Mouse (Mus musculus) limb, embryonic 15.5 days (tissue): ENCODE results near the gene Ccdc126. TPM values are rescaled to one million over a fixed set of nuclear protein-coding genes. Genes with fewer than 3 reads are reported as not detected.

ENCODE experiments used
- ATAC-seq: fragments of 200-750 bp; cut with Nextera tagmentation; 2 replicates; pipeline ENCODE4 v1.8.0; 2017; ENCODE audit warnings: low read depth, moderate TSS enrichment; ENCODE audit not compliant: insufficient number of reproducible peaks, low FRiP score, low TSS enrichment
- H3K27ac ChIP-seq: fragments of 300-500 bp; sonication (generic); 2 replicates; pipeline ENCODE4 v1.5.1; 2015; ENCODE audit warnings: moderate library complexity, mild to moderate bottlenecking, inconsistent platforms
- H3K27me3 ChIP-seq: fragments of 300-500 bp; sonication (generic); 2 replicates; pipeline ENCODE4 v1.6.1; 2015; ENCODE audit warnings: inconsistent platforms
- H3K36me3 ChIP-seq: fragments of 300-500 bp; sonication (generic); 2 replicates; pipeline ENCODE4 v1.6.1; 2015; ENCODE audit warnings: inconsistent platforms
- H3K4me1 ChIP-seq: fragments of 300-500 bp; sonication (generic); 2 replicates; pipeline ENCODE4 v1.6.1; 2015; ENCODE audit warnings: inconsistent platforms
- H3K4me2 ChIP-seq: fragments of 300-500 bp; sonication (generic); 2 replicates; pipeline ENCODE4 v1.6.1; 2015; ENCODE audit warnings: mild to moderate bottlenecking, inconsistent platforms
- H3K4me3 ChIP-seq: fragments of 300-500 bp; sonication (generic); 2 replicates; pipeline ENCODE4 v1.5.1; 2015; ENCODE audit warnings: mild to moderate bottlenecking, inconsistent platforms
- H3K9ac ChIP-seq: fragments of 300-500 bp; sonication (generic); 2 replicates; pipeline ENCODE4 v1.6.1; 2015; ENCODE audit warnings: inconsistent platforms
- H3K9me3 ChIP-seq: fragments of 300-500 bp; sonication (generic); 2 replicates; pipeline ENCODE4 v1.6.1; 2016; ENCODE audit warnings: inconsistent platforms
- WGBS: fragments of 180-500 bp; shearing (Covaris S2); methylation state at CpG from one replicate; pipeline ENCODE4 v1.1.7; 2015; 5-methylcytosine and 5-hydroxymethylcytosine counted together
- polyA plus RNA-seq: library from polyadenylated mRNA; unstranded; fragments of >200 nt; fragmentation: Nextera tagmentation; extraction: Ambion mirVana; gene quantifications from 2 replicates; pipeline ENCODE4 v1.2.1, GENCODE M21; 2015

The Ccdc126 gene
- polyA plus RNA-seq, 1 experiment from 2014 or later = 11.0 TPM

DNA sequence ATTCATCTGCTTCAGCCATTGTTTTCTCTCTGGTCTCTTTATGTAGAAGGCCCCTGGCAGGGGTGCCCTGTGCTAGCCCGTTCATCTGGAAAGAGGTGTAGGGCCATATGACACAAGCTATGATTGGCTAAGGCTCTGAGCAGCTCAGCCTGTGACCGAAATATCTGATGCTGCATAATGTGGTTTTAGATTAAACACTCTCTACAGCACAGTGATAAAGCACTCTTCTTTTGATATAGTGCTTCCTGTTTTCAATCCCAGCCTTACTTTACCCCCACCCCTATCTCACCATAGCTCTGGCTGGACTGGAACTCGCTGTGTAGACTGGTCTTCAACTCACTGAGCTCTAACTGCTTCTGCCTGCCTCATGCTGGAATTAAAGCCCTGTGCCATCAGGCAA, 2.3 kb downstream of the Ccdc126 start:
- H3K4me3 ChIP-seq = no peak overlapping the region

DNA sequence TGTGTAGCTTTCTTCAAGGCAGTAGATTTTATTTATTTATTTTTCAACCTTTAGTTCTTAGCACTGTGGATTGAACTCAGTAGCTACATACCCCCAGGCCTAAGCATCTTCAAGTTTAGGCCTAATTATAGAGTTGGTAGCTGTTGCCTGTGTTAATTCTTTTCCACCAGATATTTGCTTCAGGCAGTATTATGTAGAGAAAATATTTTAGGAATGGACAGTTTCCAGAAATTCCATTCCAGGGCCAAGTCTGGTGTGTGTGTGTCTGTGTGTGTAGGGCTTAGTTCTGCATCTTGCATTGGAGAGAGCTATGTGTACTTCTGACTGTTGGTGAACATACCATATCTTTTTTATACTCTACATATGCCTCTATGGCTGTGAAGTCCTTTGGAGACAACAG, 3.0 kb downstream of the Ccdc126 start:
- peak overlapping the region; percentile 54 for H3K27ac ChIP-seq
- H3K4me3 ChIP-seq = no peak overlapping the region
- no peak for ATAC-seq

More for the DNA sequence above, 2.3 kb downstream of the Ccdc126 start:
- no peak overlapping the region for H3K27ac ChIP-seq
- H3K36me3 ChIP-seq = no peaks in the 10 kb centered on the region
- 79% methylated on average over 3 of the region's 3 CpGs for WGBS
- no peaks in the 10 kb centered on the region for H3K27me3 ChIP-seq
- no peak overlapping the region for H3K4me2 ChIP-seq
- H3K4me1 ChIP-seq = peaks cover 9% of the 10 kb centered on the region
- no peak overlapping the region for H3K9ac ChIP-seq
- no peak for ATAC-seq
- H3K9me3 ChIP-seq = no peaks in the 10 kb centered on the region

GRCm38 (mm10) chr6:49322986-49323385, 3.9 kb downstream of the Ccdc126 start:
- Histone ChIP-seq H3K27me3 (no peaks in the 10 kb centered on the region), H3K9ac (no peak overlapping the region), H3K9me3 (no peaks in the 10 kb centered on the region), H3K4me2 (no peak overlapping the region), H3K4me3 (no peak overlapping the region), H3K36me3 (no peaks in the 10 kb centered on the region), H3K27ac (no peak overlapping the region), H3K4me1 (peaks cover 9% of the 10 kb centered on the region)
- 57% methylated on average over 2 of the region's 2 CpGs for WGBS
- no peak for ATAC-seq

More for the DNA sequence above, 3.0 kb downstream of the Ccdc126 start:
- H3K4me1 ChIP-seq = peaks cover 9% of the 10 kb centered on the region
- H3K27me3 ChIP-seq = no peaks in the 10 kb centered on the region
- no peak overlapping the region for H3K9ac ChIP-seq
- H3K9me3 ChIP-seq = no peaks in the 10 kb centered on the region
- no peak overlapping the region for H3K4me2 ChIP-seq
- no peaks in the 10 kb centered on the region for H3K36me3 ChIP-seq

GRCm38 (mm10) chr6:49324528-49324927, 5.5 kb downstream of the Ccdc126 start:
- Histone ChIP-seq H3K9ac (no peak overlapping the region), H3K4me1 (peaks cover 9% of the 10 kb centered on the region), H3K36me3 (no peaks in the 10 kb centered on the region), H3K9me3 (no peaks in the 10 kb centered on the region), H3K27ac (no peak overlapping the region), H3K4me3 (no peak overlapping the region), H3K27me3 (no peaks in the 10 kb centered on the region), H3K4me2 (no peak overlapping the region)
- WGBS = 74% methylated on average over 2 of the region's 2 CpGs
- ATAC-seq = no peak

DNA sequence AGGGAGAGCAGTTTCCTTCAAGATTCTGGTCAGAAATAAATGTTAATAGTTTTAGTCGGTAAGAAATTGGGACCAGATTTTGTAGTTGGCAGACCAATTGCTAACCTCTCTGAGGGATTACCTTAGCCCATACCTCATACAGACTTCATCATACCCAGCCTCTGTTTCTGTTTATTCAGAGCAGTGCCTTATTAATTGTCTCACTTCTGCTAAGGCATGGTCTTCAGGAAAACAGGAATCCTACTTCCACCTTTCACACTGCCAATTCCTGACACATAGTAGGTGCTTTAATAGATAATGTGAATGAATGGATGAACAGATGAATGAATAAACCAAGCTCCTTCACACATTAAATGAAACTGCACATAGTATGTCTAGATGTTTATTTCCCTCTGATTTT, 6.2 kb downstream of the Ccdc126 start:
- Histone ChIP-seq H3K36me3 (no peaks in the 10 kb centered on the region), H3K4me3 (no peak overlapping the region), H3K4me1 (peaks cover 4% of the 10 kb centered on the region), H3K9ac (no peak overlapping the region), H3K9me3 (no peaks in the 10 kb centered on the region), H3K4me2 (no peak overlapping the region), H3K27ac (no peak overlapping the region), H3K27me3 (no peaks in the 10 kb centered on the region)
- 25% methylated on average over 1 of the region's 1 CpGs for WGBS
- ATAC-seq = no peak

DNA sequence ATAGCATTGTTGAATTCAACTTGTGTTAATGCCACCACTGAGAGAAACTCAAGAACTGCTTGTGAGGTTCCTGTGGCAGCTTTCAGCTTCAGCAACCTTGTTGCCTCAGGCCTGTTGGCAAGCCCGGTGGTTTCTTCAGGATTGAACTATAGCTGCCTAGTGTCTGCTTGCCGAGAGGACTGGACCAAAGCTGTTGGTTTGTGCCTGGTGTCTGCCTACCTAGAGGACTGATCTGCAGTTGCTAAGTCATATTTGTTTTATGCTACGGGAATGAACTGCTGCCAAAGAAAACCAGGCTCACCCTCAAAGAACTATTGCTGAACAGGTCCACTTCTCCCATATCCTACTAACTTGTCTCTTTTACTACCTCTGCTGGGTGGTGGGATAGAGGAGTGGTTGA, 7.8 kb downstream of the Ccdc126 start:
- Histone ChIP-seq H3K4me2 (no peak overlapping the region), H3K4me1 (peaks cover 3% of the 10 kb centered on the region), H3K27ac (no peak overlapping the region), H3K9me3 (no peaks in the 10 kb centered on the region), H3K9ac (no peak overlapping the region), H3K4me3 (no peak overlapping the region), H3K36me3 (no peaks in the 10 kb centered on the region), H3K27me3 (no peaks in the 10 kb centered on the region)
- WGBS = 77% methylated on average over 3 of the region's 3 CpGs
- ATAC-seq = no peak

DNA sequence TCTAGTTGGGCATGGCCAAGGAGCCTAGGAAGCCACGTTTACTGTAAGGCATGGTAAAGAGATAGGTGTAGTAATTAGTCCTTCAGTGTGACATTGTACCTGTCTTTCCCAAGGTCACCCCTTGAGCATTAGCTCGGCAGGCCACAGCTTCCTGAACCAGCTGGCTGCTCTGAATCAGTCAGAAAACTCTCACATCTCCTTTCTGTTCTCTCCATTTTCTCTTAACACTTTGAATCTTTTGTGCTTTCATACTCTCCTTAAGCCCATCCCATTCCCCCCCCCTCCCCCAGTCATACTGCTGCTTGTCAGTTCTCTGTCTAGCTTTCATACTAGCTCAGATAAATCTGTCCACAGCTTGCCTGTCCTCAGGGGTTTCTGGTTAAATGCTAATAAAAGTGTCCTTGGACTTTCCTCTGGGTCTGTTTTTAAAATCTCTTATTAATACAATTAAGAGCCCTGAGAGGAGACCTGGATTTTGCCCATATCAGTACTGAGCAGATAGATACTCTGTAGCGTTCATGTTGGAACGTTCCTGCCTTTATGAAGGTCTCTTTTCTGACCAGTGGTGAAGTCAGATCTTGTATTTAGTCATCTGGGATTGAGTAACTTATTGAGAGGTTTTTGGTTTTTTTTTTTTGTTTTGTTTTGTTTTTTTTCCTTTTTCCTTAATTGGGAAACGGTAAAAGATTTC, 12.4 kb downstream of the Ccdc126 start:
- Histone ChIP-seq H3K9me3 (no peaks in the 10 kb centered on the region), H3K27me3 (no peaks in the 10 kb centered on the region), H3K4me3 (no peak overlapping the region), H3K4me2 (no peak overlapping the region), H3K36me3 (peaks cover 8% of the 10 kb centered on the region), H3K9ac (no peak overlapping the region), H3K27ac (no peak overlapping the region), H3K4me1 (no peaks in the 10 kb centered on the region)
- ATAC-seq = no peak
- 56% methylated on average over 5 of the region's 5 CpGs for WGBS

DNA sequence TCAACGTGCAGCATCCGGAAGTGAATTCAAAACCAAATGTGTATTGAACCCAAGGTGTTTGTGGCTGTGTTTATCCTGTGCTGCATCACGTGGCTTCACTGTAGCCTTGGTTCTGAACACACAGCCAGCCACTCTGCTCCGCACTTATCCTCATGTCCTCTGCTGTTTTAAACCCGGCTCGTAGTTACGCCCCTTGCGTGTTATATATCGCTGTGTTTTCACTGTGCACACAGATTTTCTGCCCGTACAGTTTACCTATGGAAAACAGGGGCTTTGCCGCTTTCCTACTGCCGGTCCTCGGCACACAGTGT, 12.9 kb downstream of the Ccdc126 start:
- H3K36me3 ChIP-seq = peaks cover 8% of the 10 kb centered on the region
- H3K9ac ChIP-seq = no peak overlapping the region
- H3K27ac ChIP-seq = no peak overlapping the region
- ATAC-seq = no peak
- H3K27me3 ChIP-seq = no peaks in the 10 kb centered on the region
- no peak overlapping the region for H3K4me2 ChIP-seq
- no peaks in the 10 kb centered on the region for H3K4me1 ChIP-seq
- no peaks in the 10 kb centered on the region for H3K9me3 ChIP-seq
- 60% methylated on average over 13 of the region's 13 CpGs for whole genome bisulfite sequencing
- H3K4me3 ChIP-seq = no peak overlapping the region

DNA sequence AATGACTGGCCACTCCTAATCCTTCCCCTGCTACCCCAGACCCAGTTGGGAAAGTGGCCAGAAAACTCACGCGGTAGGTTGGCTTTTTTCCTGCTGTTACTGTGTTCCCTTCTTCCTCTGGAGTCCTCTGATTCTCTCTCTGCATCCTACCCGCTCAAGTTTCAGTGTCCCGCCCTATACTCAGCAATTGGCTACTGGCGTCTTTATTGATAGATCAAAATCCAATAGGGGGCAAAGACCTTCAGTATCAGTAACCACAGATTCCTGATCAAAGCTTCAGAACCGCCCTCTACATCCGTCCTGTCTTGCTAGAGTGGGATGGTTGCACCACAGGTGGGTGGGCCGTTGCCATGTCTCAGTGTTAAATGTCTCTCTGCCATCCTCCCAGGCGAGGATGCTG, 19.5 kb downstream of the Ccdc126 start:
- Histone ChIP-seq H3K4me1 (0 out of 2 replicates have a peak, but pooled peaks cover 7% of the 10 kb centered on the region), H3K36me3 (peaks cover 9% of the 10 kb centered on the region), H3K4me3 (no peak overlapping the region), H3K27ac (no peak overlapping the region), H3K9me3 (no peaks in the 10 kb centered on the region), H3K27me3 (no peaks in the 10 kb centered on the region), H3K4me2 (peak overlapping the region; percentile 14; the same call in 1 of the 2 replicates), H3K9ac (no peak overlapping the region)
- no peak; the same call in 1 of the 2 replicates for ATAC-seq
- 21% methylated on average over 9 of the region's 9 CpGs for WGBS

DNA sequence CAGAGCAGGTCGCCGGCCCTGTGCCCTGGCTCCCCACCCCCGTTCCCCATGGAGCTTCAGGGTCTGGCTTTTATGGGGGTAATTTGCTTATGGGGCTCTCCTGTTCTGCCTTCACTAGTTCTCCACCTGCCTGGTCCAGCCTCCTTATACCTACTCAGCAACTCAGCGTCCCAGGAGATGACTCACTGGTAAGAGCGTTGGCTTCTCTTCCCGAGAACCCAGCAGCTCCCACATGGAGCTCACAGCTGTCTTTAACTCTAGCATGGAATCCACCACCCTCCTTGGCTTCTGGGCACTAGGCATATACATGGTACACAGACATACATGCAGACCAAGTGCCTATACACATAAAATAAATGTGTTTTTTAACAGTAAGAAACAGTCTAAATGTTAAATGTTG, 20.1 kb downstream of the Ccdc126 start:
- H3K4me3 ChIP-seq = no peak overlapping the region
- ATAC-seq = no peak
- H3K9me3 ChIP-seq = no peaks in the 10 kb centered on the region
- H3K4me2 ChIP-seq = peak overlapping the region; percentile 14; the same call in 1 of the 2 replicates
- H3K27me3 ChIP-seq = no peaks in the 10 kb centered on the region
- peaks cover 6% of the 10 kb centered on the region; the same call in 1 of the 2 replicates for H3K36me3 ChIP-seq
- H3K9ac ChIP-seq = no peak overlapping the region
- 26% methylated on average over 6 of the region's 6 CpGs for WGBS
- no peak overlapping the region for H3K27ac ChIP-seq
- H3K4me1 ChIP-seq = 0 out of 2 replicates have a peak, but pooled peaks cover 7% of the 10 kb centered on the region

GRCm38 (mm10) chr6:49343737-49344469, 24.8 kb downstream of the Ccdc126 start:
- 0 out of 2 replicates have a peak, but pooled peaks cover 2% of the 10 kb centered on the region for H3K4me1 ChIP-seq
- WGBS = 75% methylated on average over 14 of the region's 14 CpGs
- ATAC-seq = no peak
- no peak overlapping the region for H3K4me2 ChIP-seq
- H3K27ac ChIP-seq = no peak overlapping the region
- H3K9me3 ChIP-seq = no peaks in the 10 kb centered on the region
- H3K36me3 ChIP-seq = 0 out of 2 replicates have a peak, but pooled peaks cover 2% of the 10 kb centered on the region
- no peak overlapping the region for H3K9ac ChIP-seq
- no peak overlapping the region for H3K4me3 ChIP-seq
- H3K27me3 ChIP-seq = no peaks in the 10 kb centered on the region

- H3K9me3 ChIP-seq = no peaks in the 10 kb centered on the region
- H3K36me3 ChIP-seq = no peaks in the 10 kb centered on the region
- no peaks in the 10 kb centered on the region for H3K4me1 ChIP-seq
- H3K9ac ChIP-seq = no peak overlapping the region
- H3K27me3 ChIP-seq = no peaks in the 10 kb centered on the region
- ATAC-seq = no peak
- 90% methylated on average over 7 of the region's 7 CpGs for WGBS
- no peak overlapping the region for H3K4me2 ChIP-seq
- no peak overlapping the region for H3K4me3 ChIP-seq
- no peak overlapping the region for H3K27ac ChIP-seq
These were observed 30.8 kb downstream of the Ccdc126 start for GRCm38 (mm10) chr6:49349826-49350225.
